In the genomic region with DNA sequence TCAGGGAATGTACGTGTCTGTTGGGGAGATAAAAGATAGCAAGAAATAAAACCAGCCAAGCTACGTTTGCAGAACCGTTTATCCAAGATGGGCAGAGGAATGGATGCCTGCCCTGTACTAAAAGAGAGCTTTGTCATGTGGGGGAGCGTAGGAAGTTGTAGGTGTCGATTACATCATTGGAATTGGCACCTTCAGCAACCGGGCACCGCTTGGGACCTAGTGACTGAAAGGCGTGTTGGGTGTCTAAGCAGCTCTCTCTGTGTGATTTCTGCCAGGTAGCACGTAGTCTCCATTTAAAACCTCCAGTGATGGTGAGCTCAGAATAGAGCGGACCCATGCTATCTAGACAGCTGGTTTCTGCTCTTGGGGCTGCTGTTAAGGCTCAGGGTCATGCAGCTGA, we compare ENCODE assay signal across 17 mouse cellular contexts. TPM values are rescaled to one million over a fixed set of nuclear protein-coding genes. Genes with fewer than 3 reads are reported as not detected.
DNase-seq lines count a peak whose midpoint lies in the region; ATAC-seq lines count a peak whose summit lies in the region.
"Had no signal": no experiment of that assay in that cellular context is flagged by ENCODE, and none has a peak within 500 bp of the region (broad histone marks: within the 10 kb centered on the region; RNA-seq: fewer than 3 reads in every experiment).

No protein-coding gene starts in this region.

- H3K4me2 ChIP-seq in hindbrain, embryonic 11.5 days (replicated peaks; ENCODE audit: low read depth, low read length), result no peak overlapping the region
- H3K4me2 ChIP-seq: embryonic facial prominence, embryonic 15.5 days; forebrain, embryonic 13.5 days; limb, embryonic 15.5 days; stomach, embryonic 15.5 days had no signal

- H3K4me1 ChIP-seq in hindbrain, embryonic 11.5 days (replicated peaks; ENCODE audit: control insufficient read depth, insufficient read depth, low read length), result no peaks in the 10 kb centered on the region
- H3K4me1 ChIP-seq: embryonic facial prominence, embryonic 15.5 days; limb, embryonic 15.5 days; megakaryocyte, embryonic 14.5 days; stomach, embryonic 15.5 days had no signal

- no peak overlapping the region for H3K9ac ChIP-seq in hindbrain, embryonic 11.5 days (ENCODE audit: low read depth, low read length)
- H3K9ac ChIP-seq: embryonic facial prominence, embryonic 15.5 days; forebrain, embryonic 13.5 days; limb, embryonic 15.5 days; stomach, embryonic 15.5 days had no signal

- WGBS in hindbrain, embryonic 11.5 days, result 93% methylated on average over 10 of the region's 10 CpGs

- H3K4me3 ChIP-seq in hindbrain, embryonic 11.5 days (ENCODE audit: low read depth, low read length), result no peak overlapping the region
- H3K4me3 ChIP-seq: embryonic facial prominence, embryonic 15.5 days; forebrain, embryonic 13.5 days; limb, embryonic 15.5 days; megakaryocyte, embryonic 14.5 days; stomach, embryonic 15.5 days had no signal

- H3K27ac ChIP-seq in hindbrain, embryonic 11.5 days (ENCODE audit: low read depth, low read length), result no peak overlapping the region
- H3K27ac ChIP-seq: embryonic facial prominence, embryonic 15.5 days; forebrain, embryonic 13.5 days; limb, embryonic 15.5 days; stomach, embryonic 15.5 days had no signal

- ATAC-seq in CD4-positive, CD25-positive, alpha-beta regulatory T cell, adult 4 months, result peak; percentile 50
- ATAC-seq in hindbrain, embryonic 11.5 days (ENCODE audit: low FRiP score), result no peak
- ATAC-seq: forebrain, embryonic 13.5 days had no signal

- peak; percentile 42 for DNase-seq in layer of hippocampus, adult 9-11 months
- DNase-seq in layer of hippocampus, postnatal 36 days, result no peak
- DNase-seq in CD4-positive helper T cell, adult 2 months (ENCODE audit: low read depth, low spot score), result peak; percentile 78
- peak; percentile 75 for DNase-seq in induced T-regulatory cell, adult 2 months (ENCODE audit: low read depth)
- DNase-seq in adrenal gland, adult 2 months, result no peak
- no peak for DNase-seq in hindbrain, embryonic 11.5 days (ENCODE audit: low spot score)
- DNase-seq: adrenal gland, postnatal 10 days; cerebellum, postnatal 10 days; embryo, embryonic 11 days; gastrocnemius, postnatal 36 days; lung, postnatal 10 days had no signal

- H3K27me3 ChIP-seq in hindbrain, embryonic 11.5 days (ENCODE audit: control insufficient read depth, insufficient read depth, low read length), result no peaks in the 10 kb centered on the region
- H3K27me3 ChIP-seq: embryonic facial prominence, embryonic 15.5 days; forebrain, embryonic 13.5 days; limb, embryonic 15.5 days; megakaryocyte, embryonic 14.5 days; stomach, embryonic 15.5 days had no signal

- no peaks in the 10 kb centered on the region for H3K36me3 ChIP-seq in hindbrain, embryonic 11.5 days (ENCODE audit: control insufficient read depth, insufficient read depth, low read length)
- H3K36me3 ChIP-seq: embryonic facial prominence, embryonic 15.5 days; limb, embryonic 15.5 days; stomach, embryonic 15.5 days had no signal

- H3K9me3 ChIP-seq in hindbrain, embryonic 11.5 days (ENCODE audit: control insufficient read depth, low read length), result no peaks in the 10 kb centered on the region
- H3K9me3 ChIP-seq: embryonic facial prominence, embryonic 15.5 days; forebrain, embryonic 13.5 days; limb, embryonic 15.5 days; megakaryocyte, embryonic 14.5 days; stomach, embryonic 15.5 days had no signal

RNA-seq across cellular contexts. Expression of gene Ppm1h, which starts 60.0 kb away (rescaled TPM):
- 10 to 100 TPM; 74.1 to 77.7 TPM for total RNA-seq in layer of hippocampus, postnatal 36 days (2021)
- polyA plus RNA-seq in CD4-positive, CD25-positive, alpha-beta regulatory T cell, adult 4 months (2017; shearing (Covaris generic)), result 10 to 100 TPM; 50.3 to 52.7 TPM
- 10 to 100 TPM; 16.0 to 29.3 TPM for total RNA-seq in adrenal gland, adult 2 months (2021)
- polyA plus RNA-seq in adrenal gland, adult 2 months (2012; rRNA removed), result 9.5 and 11.7 TPM in 2 replicates
- polyA plus RNA-seq in hindbrain, embryonic 11.5 days (2014; fragmentation: Nextera tagmentation; extraction: Ambion mirVana), result 8.1 and 9.7 TPM in 2 replicates

Comparison
In these comparisons a context has a peak if more than half of its experiments do, and no peak if none do; other contexts are left out.
1. DNase-seq: peak in layer of hippocampus, adult 9-11 months (single experiment), CD4-positive helper T cell, adult 2 months (single experiment) and induced T-regulatory cell, adult 2 months (single experiment); none in layer of hippocampus, postnatal 36 days (0 of 2), adrenal gland, adult 2 months (single experiment) and hindbrain, embryonic 11.5 days (single experiment).